Mouse (Mus musculus) forebrain, embryonic 10.5 days (tissue): ENCODE measurements around the gene Ampd2. TPM values are rescaled to one million over a fixed set of nuclear protein-coding genes. Genes with fewer than 3 reads are reported as not detected.

Experiments used
- polyA plus RNA-seq: library from polyadenylated mRNA; unstranded; fragments of >200 nt; fragmentation: Nextera tagmentation; extraction: Ambion mirVana; gene quantifications from 2 replicates; pipeline ENCODE4 v1.2.1, GENCODE M21; 2016

Gene Ampd2
- polyA plus RNA-seq, 1 experiment from 2014 or later: 69.3 TPM

Other genes starting within 250 kb of the Ampd2 start
- gene Eps8l3, start 209.4 kb downstream of the Ampd2 start, polyA plus RNA-seq: not detected in 2 replicates
- 225 and 235 TPM in 2 replicates for gene Gstm5, start 190.8 kb downstream of the Ampd2 start, polyA plus RNA-seq
- 17.7 and 19.5 TPM in 2 replicates for gene Gstm7, start 154.8 kb downstream of the Ampd2 start, polyA plus RNA-seq
- gene Gstm6, start 142.9 kb downstream of the Ampd2 start, polyA plus RNA-seq: 11.2 and 13.5 TPM in 2 replicates
- not detected in 2 replicates for gene Gstm3, start 117.4 kb downstream of the Ampd2 start, polyA plus RNA-seq
- gene Gstm2, start 100.2 kb downstream of the Ampd2 start, polyA plus RNA-seq: 10.1 and 10.2 TPM in 2 replicates
- gene Gstm1, start 68.7 kb downstream of the Ampd2 start, polyA plus RNA-seq: 30.4 and 33.4 TPM in 2 replicates
- gene Gstm4, start 41.8 kb downstream of the Ampd2 start, polyA plus RNA-seq: 14.2 and 15.0 TPM in 2 replicates
- 0.96 and 1.4 TPM in 2 replicates for gene Gnat2, start 6.1 kb upstream of the Ampd2 start, polyA plus RNA-seq
- 202 and 207 TPM in 2 replicates for gene Gnai3, start 59.5 kb upstream of the Ampd2 start, polyA plus RNA-seq
- gene Gpr61, start 68.2 kb upstream of the Ampd2 start, polyA plus RNA-seq: 0.15 and 0.21 TPM in 2 replicates
- 3.0 and 3.4 TPM in 2 replicates for gene Amigo1, start 99.7 kb upstream of the Ampd2 start, polyA plus RNA-seq
- 3.7 and 4.2 TPM in 2 replicates for gene Cyb561d1, start 114.6 kb upstream of the Ampd2 start, polyA plus RNA-seq
- 20.2 and 20.3 TPM in 2 replicates for gene Atxn7l2, start 124.3 kb upstream of the Ampd2 start, polyA plus RNA-seq
- gene Sypl2, start 140.0 kb upstream of the Ampd2 start, polyA plus RNA-seq: 0.98 and 1.0 TPM in 2 replicates
- gene Psma5, start 170.3 kb upstream of the Ampd2 start, polyA plus RNA-seq: 353 and 358 TPM in 2 replicates
- gene Sort1, start 197.4 kb upstream of the Ampd2 start, polyA plus RNA-seq: 9.7 and 10.5 TPM in 2 replicates